Mouse (Mus musculus) bone marrow, adult 2 months (tissue): ENCODE data around the gene Olfr615.

Source experiments
- CTCF ChIP-seq: fragments of 200-500 bp; IDR thresholded peaks from 2 replicates; pipeline ENCODE4 v1.5.1; 2011; ENCODE audit warnings: low read length, control low read depth; ENCODE audit not compliant: control insufficient read depth, insufficient read depth
- POLR2A ChIP-seq: fragments of 200-500 bp; IDR thresholded peaks from 2 replicates; pipeline ENCODE4 v1.6.1; 2011; ENCODE audit warnings: low read depth, mild to moderate bottlenecking, control low read depth, low read length, borderline replicate concordance; ENCODE audit not compliant: control insufficient read depth

GRCm38 (mm10) chr7:103569043-103569442 lies 13.2 kb downstream of the Olfr615 start, which contains the start of gene Olfr616:
- no peak for TF ChIP-seq CTCF
- TF ChIP-seq POLR2A: no peak
